Mouse (Mus musculus): ENCODE results near the gene Lin7a. TPM values are rescaled to one million over a fixed set of nuclear protein-coding genes. Genes with fewer than 3 reads are reported as not detected.

The Lin7a gene
- polyA plus RNA-seq, 1 experiment, result 0.48 TPM

GRCm38 (mm10) chr10:107228776-107229175, 42.7 kb upstream of the Lin7a start:
- no peaks in the 10 kb centered on the region for H3K36me3 ChIP-seq (ENCODE audit: control insufficient read depth, insufficient read depth)
- H3K79me2 ChIP-seq (ENCODE audit: control insufficient read depth, insufficient read depth), result no peaks in the 10 kb centered on the region
- H3K27me3 ChIP-seq (ENCODE audit: control insufficient read depth, insufficient read depth, insufficient read length), result no peaks in the 10 kb centered on the region
- no peak overlapping the region for H3ac ChIP-seq (ENCODE audit: control insufficient read depth, insufficient read length)
- no peak for TF ChIP-seq POLR2AphosphoS2 (IDR thresholded peaks at IDR 0.05; ENCODE audit: insufficient read length, low read depth)
- no peak overlapping the region for H3K4me3 ChIP-seq
- H3K4me2 ChIP-seq (ENCODE audit: low read depth), result no peak overlapping the region

GRCm38 (mm10) chr10:107229416-107229815, 42.1 kb upstream of the Lin7a start:
- no peaks in the 10 kb centered on the region for H3K79me2 ChIP-seq (ENCODE audit: control insufficient read depth, insufficient read depth)
- no peaks in the 10 kb centered on the region for H3K27me3 ChIP-seq (ENCODE audit: control insufficient read depth, insufficient read depth, insufficient read length)
- no peak overlapping the region for H3K4me3 ChIP-seq
- no peak overlapping the region for H3K4me2 ChIP-seq (ENCODE audit: low read depth)
- TF ChIP-seq POLR2A (IDR thresholded peaks at IDR 0.05; ENCODE audit: insufficient read length, low read depth) (no peak), CEBPB (IDR thresholded peaks at IDR 0.05; ENCODE audit: insufficient read depth, poor library complexity, severe bottlenecking) (no peak), MYOG (IDR thresholded peaks at IDR 0.05; ENCODE audit: control insufficient read depth in 1 of 3, insufficient read depth in 1 of 3, insufficient read length in 2 of 3, low read depth in 2 of 3) (no peak), TCF3 (IDR thresholded peaks at IDR 0.05; ENCODE audit: insufficient read length, low read depth) (no peak)
- H3K36me3 ChIP-seq (ENCODE audit: control insufficient read depth, insufficient read depth), result no peaks in the 10 kb centered on the region
- H3ac ChIP-seq (ENCODE audit: control insufficient read depth, insufficient read length), result no peak overlapping the region

- no peaks in the 10 kb centered on the region for H3K79me2 ChIP-seq (ENCODE audit: control insufficient read depth, insufficient read depth)
- no peaks in the 10 kb centered on the region for H3K27me3 ChIP-seq (ENCODE audit: control insufficient read depth, insufficient read depth, insufficient read length)
- no peak overlapping the region for H3K4me3 ChIP-seq
- no peak for TF ChIP-seq TCF12 (IDR thresholded peaks at IDR 0.05; ENCODE audit: insufficient read depth, poor library complexity, severe bottlenecking)
- no peak for TF ChIP-seq SRF (IDR thresholded peaks at IDR 0.05; ENCODE audit: control insufficient read depth, insufficient read length, low read depth)
- TF ChIP-seq POLR2AphosphoS2 (IDR thresholded peaks at IDR 0.05; ENCODE audit: insufficient read length, low read depth), result no peak
- no peak for TF ChIP-seq REST (IDR thresholded peaks at IDR 0.05; ENCODE audit: insufficient read depth, insufficient read length)
- TF ChIP-seq TCF3 (IDR thresholded peaks at IDR 0.05; ENCODE audit: insufficient read length, low read depth), result no peak
- no peak for TF ChIP-seq E2F4 (IDR thresholded peaks at IDR 0.05; ENCODE audit: insufficient read depth)
- no peak for TF ChIP-seq POLR2A (IDR thresholded peaks at IDR 0.05; ENCODE audit: insufficient read length, low read depth)
- TF ChIP-seq MYOG (IDR thresholded peaks at IDR 0.05; ENCODE audit: control insufficient read depth in 1 of 3, insufficient read depth in 1 of 3, insufficient read length in 2 of 3, low read depth in 2 of 3), result no peak
- no peak for TF ChIP-seq MAX (IDR thresholded peaks at IDR 0.05; ENCODE audit: low read depth)
- no peak for TF ChIP-seq CEBPB (IDR thresholded peaks at IDR 0.05; ENCODE audit: insufficient read depth, poor library complexity, severe bottlenecking)
- no peak for TF ChIP-seq USF1 (IDR thresholded peaks at IDR 0.05; ENCODE audit: low read depth)
- H3ac ChIP-seq (ENCODE audit: control insufficient read depth, insufficient read length), result no peak overlapping the region
- H3K36me3 ChIP-seq (ENCODE audit: control insufficient read depth, insufficient read depth), result no peaks in the 10 kb centered on the region
- no peak overlapping the region for H3K4me2 ChIP-seq (ENCODE audit: low read depth)
Observed at GRCm38 (mm10) chr10:107230081-107230850, 41.2 kb upstream of the Lin7a start.

- Histone ChIP-seq H3K4me2 (ENCODE audit: low read depth) (no peak overlapping the region), H3K36me3 (ENCODE audit: control insufficient read depth, insufficient read depth) (no peaks in the 10 kb centered on the region), H3K4me3 (no peak overlapping the region), H3ac (ENCODE audit: control insufficient read depth, insufficient read length) (no peak overlapping the region), H3K27me3 (ENCODE audit: control insufficient read depth, insufficient read depth, insufficient read length) (no peaks in the 10 kb centered on the region), H3K79me2 (ENCODE audit: control insufficient read depth, insufficient read depth) (no peaks in the 10 kb centered on the region)
- TF ChIP-seq MYOD1 (IDR thresholded peaks at IDR 0.05; ENCODE audit: control insufficient read depth in 1 of 3, insufficient read length in 2 of 3, low read depth in 2 of 3) (no peak), USF1 (IDR thresholded peaks at IDR 0.05; ENCODE audit: low read depth) (no peak), SRF (IDR thresholded peaks at IDR 0.05; ENCODE audit: control insufficient read depth, insufficient read length, low read depth) (no peak), TCF12 (IDR thresholded peaks at IDR 0.05; ENCODE audit: insufficient read depth, poor library complexity, severe bottlenecking) (no peak), E2F4 (IDR thresholded peaks at IDR 0.05; ENCODE audit: insufficient read depth) (no peak), POLR2AphosphoS2 (IDR thresholded peaks at IDR 0.05; ENCODE audit: insufficient read length, low read depth) (no peak), MYOG (IDR thresholded peaks at IDR 0.05; ENCODE audit: control insufficient read depth in 1 of 3, insufficient read depth in 1 of 3, insufficient read length in 2 of 3, low read depth in 2 of 3) (no peak), POLR2A (IDR thresholded peaks at IDR 0.05; ENCODE audit: insufficient read length, low read depth) (no peak)
Observed at GRCm38 (mm10) chr10:107230851-107231130, 40.7 kb upstream of the Lin7a start.

GRCm38 (mm10) chr10:107231421-107232010, 40.0 kb upstream of the Lin7a start:
- no peaks in the 10 kb centered on the region for H3K36me3 ChIP-seq (ENCODE audit: control insufficient read depth, insufficient read depth)
- H3K4me2 ChIP-seq (ENCODE audit: low read depth), result no peak overlapping the region
- TF ChIP-seq REST (IDR thresholded peaks at IDR 0.05; ENCODE audit: insufficient read depth, insufficient read length) (no peak), CEBPB (IDR thresholded peaks at IDR 0.05; ENCODE audit: insufficient read depth, poor library complexity, severe bottlenecking) (no peak)
- H3K27me3 ChIP-seq (ENCODE audit: control insufficient read depth, insufficient read depth, insufficient read length), result no peaks in the 10 kb centered on the region
- H3K4me3 ChIP-seq, result no peak overlapping the region
- no peak overlapping the region for H3ac ChIP-seq (ENCODE audit: control insufficient read depth, insufficient read length)
- H3K79me2 ChIP-seq (ENCODE audit: control insufficient read depth, insufficient read depth), result no peaks in the 10 kb centered on the region

Measured in myocyte (in vitro differentiated cells).